Mouse (Mus musculus): ENCODE data around the gene 4930451I11Rik. TPM values are rescaled to one million over a fixed set of nuclear protein-coding genes. Genes with fewer than 3 reads are reported as not detected.
A peak's percentile ranks its signal among the peaks of the same experiment; 100 is the strongest.

Gene 4930451I11Rik
- polyA plus RNA-seq, 1 experiment from 2014 or later: not detected

DNA sequence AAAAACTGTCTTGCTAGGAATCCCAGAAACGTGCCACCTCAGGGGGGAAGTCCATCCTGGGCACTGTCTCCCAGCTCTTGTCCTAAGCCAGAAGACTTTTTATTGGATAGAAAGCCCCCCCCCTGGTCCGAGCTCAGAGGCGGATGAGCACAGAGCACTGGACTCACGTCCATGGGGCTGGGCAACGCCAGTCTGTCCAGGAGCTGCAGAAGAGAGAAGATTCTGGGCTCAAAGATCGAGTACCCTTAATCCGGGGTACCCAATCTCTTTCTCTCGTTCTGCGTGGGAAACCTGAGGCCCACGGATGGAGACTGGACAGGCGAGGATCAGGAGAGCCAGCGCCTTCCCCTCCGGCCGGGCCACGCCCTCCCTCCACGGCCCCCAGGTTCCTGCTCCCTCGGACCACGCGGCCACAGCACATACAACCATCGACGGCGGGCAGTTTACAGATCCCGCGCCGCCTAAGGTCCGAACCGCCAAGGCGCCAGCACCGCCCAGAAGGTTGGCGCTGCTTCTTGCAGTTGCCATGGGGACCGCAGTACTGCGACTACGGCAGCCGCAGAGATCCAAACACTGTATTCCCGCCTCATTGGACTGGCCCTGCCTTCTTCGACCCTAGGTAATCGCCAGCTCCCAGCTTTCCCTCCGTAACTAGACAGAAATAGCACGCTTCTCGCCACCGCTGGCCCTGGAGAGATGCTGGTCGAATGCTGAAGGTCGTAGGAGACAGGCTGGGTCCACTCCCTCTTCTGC is 22.6 kb downstream of the 4930451I11Rik start:
- Histone ChIP-seq H3K27ac (replicated peaks) (peak overlapping the region; percentile 41; the same call in 1 of the 2 replicates), H3K9ac (ENCODE audit: low read length) (peak overlapping the region; percentile 60), H3K27me3 (ENCODE audit: control insufficient read depth, insufficient read depth, low read length) (no peaks in the 10 kb centered on the region), H3K4me2 (replicated peaks; ENCODE audit: low read depth) (peak overlapping the region; percentile 69), H3K4me3 (ENCODE audit: low read depth, low read length) (peak overlapping the region; percentile 55), H3K4me1 (replicated peaks; ENCODE audit: control insufficient read depth, insufficient read depth) (0 out of 2 replicates have a peak, but pooled peaks cover 4% of the 10 kb centered on the region), H3K9me3 (ENCODE audit: control insufficient read depth, low read length) (no peaks in the 10 kb centered on the region), H3K36me3 (ENCODE audit: control insufficient read depth, insufficient read depth, low read length) (no peaks in the 10 kb centered on the region)
- TF ChIP-seq EP300 (optimal IDR thresholded peaks at IDR 0.05) (no peak), CTCF (IDR thresholded peaks at IDR 0.05; ENCODE audit: low read depth) (peak; percentile 44)
- DNase-seq (ENCODE audit: low spot score) (peak; percentile 87), ATAC-seq (ENCODE audit: low FRiP score, low TSS enrichment) (peak; percentile 84)
- WGBS: 0% methylated on average over 38 of the region's 43 CpGs

DNA sequence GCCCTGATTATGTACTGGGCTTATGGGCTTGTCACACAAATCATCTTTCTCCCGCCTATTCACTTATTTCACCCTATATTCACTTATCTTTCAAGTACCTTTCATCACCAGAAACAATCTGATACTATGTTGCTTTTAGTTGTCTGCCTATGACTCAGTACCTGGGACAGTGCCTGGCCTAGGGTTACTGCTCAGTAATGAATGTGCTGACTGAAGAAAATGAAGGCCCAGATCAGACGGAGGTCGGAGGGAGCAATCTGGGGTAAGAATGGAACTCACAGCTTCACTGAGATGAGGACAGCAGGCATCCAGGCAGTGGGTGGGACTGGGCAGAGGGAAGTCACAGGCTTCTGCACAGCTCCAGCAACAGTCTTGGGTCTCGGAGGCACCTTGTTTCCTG is 24.0 kb downstream of the 4930451I11Rik start:
- 34% methylated on average over 4 of the region's 4 CpGs for WGBS
- Histone ChIP-seq H3K27me3 (ENCODE audit: control insufficient read depth, insufficient read depth, low read length) (no peaks in the 10 kb centered on the region), H3K36me3 (ENCODE audit: control insufficient read depth, insufficient read depth, low read length) (no peaks in the 10 kb centered on the region), H3K9ac (ENCODE audit: low read length) (peak overlapping the region; percentile 60; the same call in 1 of the 2 replicates), H3K27ac (replicated peaks) (no peak overlapping the region; the same call in 1 of the 2 replicates), H3K9me3 (ENCODE audit: control insufficient read depth, low read length) (no peaks in the 10 kb centered on the region), H3K4me3 (ENCODE audit: low read depth, low read length) (no peak overlapping the region), H3K4me2 (replicated peaks; ENCODE audit: low read depth) (peak overlapping the region; percentile 69; the same call in 1 of the 2 replicates), H3K4me1 (replicated peaks; ENCODE audit: control insufficient read depth, insufficient read depth) (0 out of 2 replicates have a peak, but pooled peaks cover 4% of the 10 kb centered on the region)
- ATAC-seq (ENCODE audit: low FRiP score, low TSS enrichment): no peak
- no peak for TF ChIP-seq CTCF (IDR thresholded peaks at IDR 0.05; ENCODE audit: low read depth)
- TF ChIP-seq EP300 (optimal IDR thresholded peaks at IDR 0.05): no peak
- no peak for DNase-seq (ENCODE audit: low spot score)

- Histone ChIP-seq H3K36me3 (ENCODE audit: control insufficient read depth, insufficient read depth, low read length) (no peaks in the 10 kb centered on the region), H3K4me2 (replicated peaks; ENCODE audit: low read depth) (no peak overlapping the region), H3K27ac (replicated peaks) (no peak overlapping the region; the same call in 1 of the 2 replicates), H3K9ac (ENCODE audit: low read length) (no peak overlapping the region), H3K4me1 (replicated peaks; ENCODE audit: control insufficient read depth, insufficient read depth) (0 out of 2 replicates have a peak, but pooled peaks cover 4% of the 10 kb centered on the region), H3K27me3 (ENCODE audit: control insufficient read depth, insufficient read depth, low read length) (no peaks in the 10 kb centered on the region), H3K4me3 (ENCODE audit: low read depth, low read length) (no peak overlapping the region), H3K9me3 (ENCODE audit: control insufficient read depth, low read length) (no peaks in the 10 kb centered on the region)
- ATAC-seq (ENCODE audit: low FRiP score, low TSS enrichment) (peak; percentile 74), DNase-seq (ENCODE audit: low spot score) (peak; percentile 84)
- TF ChIP-seq EP300 (optimal IDR thresholded peaks at IDR 0.05) (no peak), CTCF (IDR thresholded peaks at IDR 0.05; ENCODE audit: low read depth) (no peak)
- 29% methylated on average over 6 of the region's 6 CpGs for WGBS
Measured at GRCm38 (mm10) chr7:126806956-126807355, 24.5 kb downstream of the 4930451I11Rik start.

DNA sequence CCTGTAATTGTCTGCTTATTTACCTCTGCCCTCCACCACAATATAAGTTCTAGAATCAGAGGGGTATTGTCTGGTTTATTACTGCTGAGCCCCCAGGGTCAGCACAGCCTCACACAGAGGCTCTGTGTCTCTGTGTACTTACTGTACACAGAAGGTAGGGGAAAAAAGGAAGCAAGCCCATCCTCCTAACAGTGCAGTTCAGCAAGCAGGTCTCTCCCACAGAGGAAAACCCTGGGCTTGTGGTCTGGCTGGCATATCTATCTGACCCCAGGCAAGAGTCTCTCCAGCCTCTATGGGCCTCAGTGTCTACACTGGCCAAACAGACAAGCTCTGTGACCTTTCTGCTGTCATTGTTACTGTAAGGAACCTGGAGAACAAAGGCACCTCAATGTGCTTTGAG is 27.7 kb downstream of the 4930451I11Rik start:
- DNase-seq (ENCODE audit: low spot score) (no peak), ATAC-seq (ENCODE audit: low FRiP score, low TSS enrichment) (no peak)
- H3K9ac ChIP-seq (ENCODE audit: low read length): no peak overlapping the region
- no peaks in the 10 kb centered on the region for H3K27me3 ChIP-seq (ENCODE audit: control insufficient read depth, insufficient read depth, low read length)
- TF ChIP-seq CTCF (IDR thresholded peaks at IDR 0.05; ENCODE audit: low read depth) (no peak), EP300 (optimal IDR thresholded peaks at IDR 0.05) (no peak)
- H3K4me3 ChIP-seq (ENCODE audit: low read depth, low read length): no peak overlapping the region
- H3K36me3 ChIP-seq (ENCODE audit: control insufficient read depth, insufficient read depth, low read length): no peaks in the 10 kb centered on the region
- H3K27ac ChIP-seq (replicated peaks): no peak overlapping the region
- no peaks in the 10 kb centered on the region for H3K9me3 ChIP-seq (ENCODE audit: control insufficient read depth, low read length)
- H3K4me1 ChIP-seq (replicated peaks; ENCODE audit: control insufficient read depth, insufficient read depth): peaks cover 4% of the 10 kb centered on the region; the same call in 1 of the 2 replicates
- no peak overlapping the region for H3K4me2 ChIP-seq (replicated peaks; ENCODE audit: low read depth)

GRCm38 (mm10) chr7:126803181-126803580 is 28.3 kb downstream of the 4930451I11Rik start:
- Histone ChIP-seq H3K27ac (replicated peaks) (0 out of 2 replicates have a peak overlapping the region, but pooled peaks have one; percentile 45), H3K36me3 (ENCODE audit: control insufficient read depth, insufficient read depth, low read length) (no peaks in the 10 kb centered on the region), H3K4me1 (replicated peaks; ENCODE audit: control insufficient read depth, insufficient read depth) (peaks cover 4% of the 10 kb centered on the region; the same call in 1 of the 2 replicates), H3K4me2 (replicated peaks; ENCODE audit: low read depth) (no peak overlapping the region), H3K9me3 (ENCODE audit: control insufficient read depth, low read length) (no peaks in the 10 kb centered on the region), H3K9ac (ENCODE audit: low read length) (no peak overlapping the region), H3K4me3 (ENCODE audit: low read depth, low read length) (no peak overlapping the region), H3K27me3 (ENCODE audit: control insufficient read depth, insufficient read depth, low read length) (no peaks in the 10 kb centered on the region)
- ATAC-seq (ENCODE audit: low FRiP score, low TSS enrichment): no peak
- WGBS: 69% methylated on average over 6 of the region's 6 CpGs
- no peak for DNase-seq (ENCODE audit: low spot score)
- TF ChIP-seq EP300 (optimal IDR thresholded peaks at IDR 0.05) (no peak), CTCF (IDR thresholded peaks at IDR 0.05; ENCODE audit: low read depth) (no peak)
